Mouse (Mus musculus): ENCODE results near the gene Smim13.

GRCm38 (mm10) chr13:41226513-41226912 is 23.1 kb upstream of the Smim13 start:
- TF ChIP-seq MAFK (IDR thresholded peaks at IDR 0.05; ENCODE audit: insufficient read depth, low read depth, low read length) (no peak), ZC3H11A (IDR thresholded peaks at IDR 0.05; ENCODE audit: borderline replicate concordance, low read depth, low read length) (no peak), HCFC1 (IDR thresholded peaks at IDR 0.05; ENCODE audit: borderline replicate concordance, insufficient read depth, low read length) (no peak), CHD2 (IDR thresholded peaks at IDR 0.05; ENCODE audit: low read depth, low read length) (no peak)
